Mouse (Mus musculus): ENCODE measurements around the gene Eps8.

Gene Eps8

GRCm38 (mm10) chr6:137520343-137520704 is 134.4 kb downstream of the Eps8 start:
- no peak for DNase-seq (ENCODE audit: extremely low spot score, low read depth, low spot score)

GRCm38 (mm10) chr6:137519529-137520342 is 134.9 kb downstream of the Eps8 start:
- DNase-seq (ENCODE audit: extremely low spot score, low read depth, low spot score), result no peak

GRCm38 (mm10) chr6:137514872-137515271 is 139.8 kb downstream of the Eps8 start:
- no peak for DNase-seq (ENCODE audit: extremely low spot score, low read depth, low spot score)

- DNase-seq (ENCODE audit: extremely low spot score, low read depth, low spot score), result no peak
Observed at GRCm38 (mm10) chr6:137512753-137513152, 141.9 kb downstream of the Eps8 start.

GRCm38 (mm10) chr6:137509341-137510045 is 145.2 kb downstream of the Eps8 start:
- no peak for DNase-seq (ENCODE audit: extremely low spot score, low read depth, low spot score)

- no peak for DNase-seq (ENCODE audit: extremely low spot score, low read depth, low spot score)
Observed at GRCm38 (mm10) chr6:137508936-137509335, 145.7 kb downstream of the Eps8 start.

- no peak for DNase-seq (ENCODE audit: extremely low spot score, low read depth, low spot score)
Observed at GRCm38 (mm10) chr6:137506563-137506962, 148.1 kb downstream of the Eps8 start.

- DNase-seq (ENCODE audit: extremely low spot score, low read depth, low spot score), result no peak
Observed at GRCm38 (mm10) chr6:137505555-137506227, 149.0 kb downstream of the Eps8 start.

- DNase-seq (ENCODE audit: extremely low spot score, low read depth, low spot score), result no peak
Observed at GRCm38 (mm10) chr6:137504052-137504451, 150.6 kb downstream of the Eps8 start.

- DNase-seq (ENCODE audit: extremely low spot score, low read depth, low spot score), result no peak
Observed at GRCm38 (mm10) chr6:137503462-137503861, 151.2 kb downstream of the Eps8 start.

GRCm38 (mm10) chr6:137503009-137503408 is 151.7 kb downstream of the Eps8 start:
- DNase-seq (ENCODE audit: extremely low spot score, low read depth, low spot score), result no peak

- no peak for DNase-seq (ENCODE audit: extremely low spot score, low read depth, low spot score)
Observed at GRCm38 (mm10) chr6:137498781-137499180, 155.9 kb downstream of the Eps8 start.

GRCm38 (mm10) chr6:137497208-137497835 is 157.4 kb downstream of the Eps8 start:
- DNase-seq (ENCODE audit: extremely low spot score, low read depth, low spot score), result no peak

GRCm38 (mm10) chr6:137496562-137496961 is 158.1 kb downstream of the Eps8 start:
- DNase-seq (ENCODE audit: extremely low spot score, low read depth, low spot score), result no peak

GRCm38 (mm10) chr6:137495233-137495632 is 159.4 kb downstream of the Eps8 start:
- DNase-seq (ENCODE audit: extremely low spot score, low read depth, low spot score), result no peak

GRCm38 (mm10) chr6:137494801-137495200 is 159.9 kb downstream of the Eps8 start:
- DNase-seq (ENCODE audit: extremely low spot score, low read depth, low spot score), result no peak

GRCm38 (mm10) chr6:137494136-137494475 is 160.6 kb downstream of the Eps8 start:
- DNase-seq (ENCODE audit: extremely low spot score, low read depth, low spot score), result no peak

- DNase-seq (ENCODE audit: extremely low spot score, low read depth, low spot score), result no peak
Observed at GRCm38 (mm10) chr6:137493211-137494135, 161.2 kb downstream of the Eps8 start.

- DNase-seq (ENCODE audit: extremely low spot score, low read depth, low spot score), result no peak
Observed at GRCm38 (mm10) chr6:137492582-137492981, 162.1 kb downstream of the Eps8 start.

- DNase-seq (ENCODE audit: extremely low spot score, low read depth, low spot score), result no peak
Observed at GRCm38 (mm10) chr6:137491659-137492058, 163.0 kb downstream of the Eps8 start.

Data from hindlimb bud, embryonic 11.5 days (tissue).